Mouse (Mus musculus): ENCODE results near the gene Nuf2.

DNA sequence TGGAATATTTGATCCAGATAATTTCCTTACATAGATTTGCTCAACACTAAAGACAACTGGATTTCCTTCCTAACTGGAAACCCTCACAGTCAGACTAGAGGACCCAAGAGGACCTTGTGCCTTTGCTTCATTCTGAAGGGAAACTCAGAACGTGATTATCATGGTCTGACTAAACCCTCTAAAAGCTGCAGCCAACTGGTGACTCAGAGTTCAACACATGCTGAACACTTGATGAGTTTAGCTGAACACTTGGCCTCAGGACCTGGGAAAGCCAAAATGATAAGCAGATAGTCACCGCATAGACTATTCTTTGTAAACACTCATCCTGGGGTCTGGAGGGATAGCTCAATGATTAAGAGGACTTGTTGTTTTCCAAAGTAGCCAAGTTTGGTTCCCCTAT, 24.4 kb upstream of the Nuf2 start:
- TF ChIP-seq POLR2A (IDR thresholded peaks at IDR 0.05; ENCODE audit: insufficient read depth, low read depth, low read length) (no peak), EP300 (IDR thresholded peaks at IDR 0.05; ENCODE audit: insufficient read depth, low read depth, low read length) (no peak)

Measured in heart, adult 2 months (tissue).